Mouse (Mus musculus): ENCODE results near the gene Canx. TPM values are rescaled to one million over a fixed set of nuclear protein-coding genes. Genes with fewer than 3 reads are reported as not detected.

Canx gene
- total RNA-seq, 2 experiments from 2014 or later, result 365 to 415 TPM

DNA sequence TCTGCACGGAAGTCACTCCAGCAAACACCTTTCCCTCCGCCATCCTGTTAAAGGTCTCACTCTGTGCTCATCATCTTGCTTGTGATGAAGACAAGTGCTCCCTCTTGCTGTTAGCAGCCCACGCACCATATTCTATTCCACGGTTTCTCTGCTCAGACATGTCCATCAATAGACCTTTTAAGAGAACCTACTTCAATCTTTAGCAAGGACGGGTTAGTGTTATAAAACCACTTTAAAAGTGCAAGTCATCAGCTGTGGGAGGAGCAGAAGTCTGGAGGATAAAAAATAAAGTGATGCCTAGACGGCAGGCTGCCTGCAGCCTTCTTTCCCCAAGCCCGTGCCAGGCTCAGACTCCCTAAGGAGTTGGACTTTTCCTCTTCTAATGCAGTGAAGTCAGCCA is 68.9 kb downstream of the Canx start:
- Histone ChIP-seq H3K4me3 (no peak overlapping the region), H3K27ac (peak overlapping the region; percentile 74)
- no peak for DNase-seq (ENCODE audit: low spot score in 2 of 2)
- TF ChIP-seq CTCF (conservative IDR thresholded peaks at IDR 0.05), result no peak

DNA sequence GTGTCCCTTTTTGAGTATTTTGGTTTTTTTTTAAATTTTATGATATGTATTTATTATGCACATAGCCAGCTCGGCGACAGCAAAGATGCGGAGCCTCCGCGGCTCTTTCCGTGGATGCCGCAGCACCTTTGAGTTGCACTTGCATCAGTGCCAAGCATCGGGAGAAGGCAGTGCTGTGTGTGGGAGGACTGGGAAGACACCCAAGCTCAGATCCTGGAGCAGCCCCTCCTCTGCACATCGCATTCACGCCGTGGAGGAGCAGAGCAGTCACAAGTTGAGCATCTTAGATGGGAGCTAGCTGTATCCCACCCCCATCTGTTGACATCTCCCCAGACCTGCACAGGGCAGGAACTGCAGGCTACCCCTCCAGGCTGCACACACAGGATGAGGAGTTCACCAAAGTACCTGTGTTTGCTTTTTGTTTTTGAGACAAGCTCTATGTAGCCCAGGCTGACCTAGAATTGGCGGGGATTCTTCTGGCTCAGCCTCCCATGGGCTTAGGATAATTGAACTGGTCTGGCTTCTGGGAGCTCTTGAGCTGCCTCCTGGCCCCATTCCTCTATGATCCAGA is 71.4 kb downstream of the Canx start:
- H3K4me3 ChIP-seq, result no peak overlapping the region; the same call in 1 of the 2 replicates
- DNase-seq (ENCODE audit: low spot score in 2 of 2), result peak; percentile 77 to 88
- no peak for TF ChIP-seq CTCF (conservative IDR thresholded peaks at IDR 0.05)
- H3K27ac ChIP-seq, result peak overlapping the region; percentile 74

DNA sequence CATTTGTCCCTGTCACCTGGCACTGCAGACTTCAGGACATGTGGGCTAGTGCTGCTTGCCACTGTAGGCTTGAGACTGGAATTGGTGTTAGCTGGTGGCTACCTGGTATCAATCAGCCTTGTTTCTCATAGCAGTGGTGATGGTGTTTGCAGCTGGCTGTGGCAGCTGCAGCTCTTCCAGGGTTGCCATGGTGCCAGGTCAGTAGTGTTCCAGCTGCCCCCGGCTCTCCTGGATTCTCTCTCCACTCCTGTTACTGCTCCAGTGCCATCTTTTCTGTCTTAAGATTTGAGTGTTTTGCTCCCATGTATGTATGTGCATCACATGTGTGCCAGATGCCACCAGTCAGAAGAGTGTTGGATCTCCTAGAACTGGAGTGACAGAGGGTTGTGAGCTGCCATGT is 72.1 kb downstream of the Canx start:
- peak overlapping the region; percentile 74; the same call in 1 of the 2 replicates for H3K27ac ChIP-seq
- TF ChIP-seq CTCF (conservative IDR thresholded peaks at IDR 0.05), result no peak
- H3K4me3 ChIP-seq, result no peak overlapping the region
- DNase-seq (ENCODE audit: low spot score in 2 of 2), result no peak

DNA sequence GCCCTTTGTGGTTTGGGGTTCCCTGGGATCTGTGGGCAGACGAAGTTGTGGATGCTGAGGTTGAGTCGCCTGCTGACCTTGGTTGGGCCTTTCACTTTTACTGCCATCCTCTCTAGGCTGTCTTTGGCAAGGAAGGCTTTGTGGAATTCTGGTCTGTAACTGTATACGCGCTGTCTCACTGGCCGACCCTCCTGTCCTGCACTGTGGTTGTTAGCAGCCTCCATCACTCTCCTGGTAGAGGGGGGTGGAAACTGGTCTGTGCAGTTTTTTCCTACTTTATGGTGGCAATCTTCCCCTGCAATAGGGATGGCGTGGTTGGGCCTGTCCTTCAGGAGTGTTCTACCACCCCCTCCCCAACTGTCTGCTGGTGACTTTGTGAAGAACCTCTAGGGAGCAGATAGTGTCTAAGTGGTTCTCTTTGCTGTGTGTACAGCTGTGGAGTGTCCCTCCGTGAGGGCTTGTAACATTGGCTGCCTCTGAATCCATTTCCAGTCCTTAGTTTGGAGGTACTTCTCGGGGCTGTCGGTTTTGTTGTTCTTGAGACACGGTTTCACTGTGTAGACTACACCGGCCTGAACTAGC is 72.7 kb downstream of the Canx start:
- TF ChIP-seq CTCF (conservative IDR thresholded peaks at IDR 0.05), result no peak
- DNase-seq (ENCODE audit: low spot score in 2 of 2), result no peak
- peak overlapping the region; percentile 74; the same call in 1 of the 2 replicates for H3K27ac ChIP-seq
- H3K4me3 ChIP-seq, result no peak overlapping the region

DNA sequence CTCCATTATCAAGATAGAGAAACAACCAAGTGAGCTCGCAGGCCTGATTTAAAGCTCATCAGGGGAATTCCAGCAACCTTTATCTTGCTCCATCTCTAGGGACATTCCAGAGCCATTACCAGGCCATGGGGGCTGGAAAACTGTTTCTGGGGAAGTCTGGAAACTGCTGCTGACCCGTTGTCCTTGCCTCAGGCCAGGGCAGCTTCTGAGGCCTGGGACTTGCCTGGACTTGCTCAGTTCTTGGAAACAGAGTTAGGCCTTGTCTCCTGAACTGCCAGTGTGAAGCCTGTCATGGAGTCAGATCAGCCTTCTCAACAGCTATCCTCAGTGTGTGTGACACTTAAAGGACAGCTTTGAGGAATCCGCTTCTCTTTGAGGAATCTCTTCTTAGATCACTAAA is 73.3 kb downstream of the Canx start:
- DNase-seq (ENCODE audit: low spot score in 2 of 2), result no peak
- no peak for TF ChIP-seq CTCF (conservative IDR thresholded peaks at IDR 0.05)
- Histone ChIP-seq H3K4me3 (no peak overlapping the region), H3K27ac (no peak overlapping the region)

DNA sequence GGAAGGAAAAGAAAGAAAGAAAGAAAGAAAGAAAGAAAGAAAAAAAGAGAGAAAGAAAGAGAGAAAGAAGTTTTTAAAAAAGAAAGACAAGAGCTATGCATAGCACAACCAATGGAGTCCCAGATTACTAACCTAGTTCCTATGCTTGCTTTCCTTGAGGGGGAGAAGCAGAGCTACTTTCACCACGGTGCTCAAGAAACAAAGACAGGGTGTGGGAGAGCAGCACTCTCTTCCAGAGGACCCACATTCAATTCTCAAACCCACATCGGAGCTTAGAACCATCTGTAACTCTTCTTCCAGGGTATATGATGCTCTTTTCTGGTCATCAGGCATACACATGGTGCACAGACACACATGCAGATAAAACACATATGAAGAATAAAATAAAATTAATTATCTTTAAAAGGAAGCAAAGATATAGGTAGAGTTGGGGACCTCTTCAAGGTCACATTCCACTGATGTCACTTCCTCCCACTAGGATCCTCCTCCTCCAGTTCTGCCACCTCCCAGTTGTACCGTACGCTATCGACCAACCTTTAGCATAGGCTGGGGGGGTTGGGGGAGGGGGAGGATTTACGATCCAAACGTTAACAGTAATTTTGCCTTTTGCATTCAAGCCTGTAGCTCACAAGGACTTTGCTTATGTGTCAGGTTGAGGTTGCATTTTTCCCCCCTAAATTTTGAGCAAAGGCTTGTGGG is 76.9 kb downstream of the Canx start:
- no peak for DNase-seq (ENCODE audit: low spot score in 2 of 2)
- no peak overlapping the region for H3K4me3 ChIP-seq
- no peak overlapping the region for H3K27ac ChIP-seq
- TF ChIP-seq CTCF (conservative IDR thresholded peaks at IDR 0.05), result no peak

DNA sequence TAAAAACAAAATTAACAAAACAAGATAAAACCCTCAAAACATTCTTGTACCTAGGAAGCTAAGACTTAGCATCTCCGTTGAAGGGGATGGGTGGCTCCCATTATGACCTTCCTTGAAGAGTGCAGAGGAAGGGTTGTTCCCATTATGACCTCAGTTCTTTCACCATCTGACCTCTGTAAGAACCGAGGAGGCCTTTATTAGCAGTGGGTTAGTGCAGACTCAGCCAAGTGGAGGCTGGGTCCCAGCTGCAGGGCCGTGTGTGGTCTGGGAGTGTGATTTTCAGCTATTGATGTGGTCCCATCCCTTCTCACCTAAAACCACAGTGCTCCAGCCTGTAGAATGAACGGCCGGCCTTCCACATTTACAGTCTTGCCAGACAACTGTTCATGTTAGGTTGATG is 80.2 kb downstream of the Canx start:
- no peak overlapping the region for H3K27ac ChIP-seq
- no peak overlapping the region for H3K4me3 ChIP-seq
- no peak for TF ChIP-seq CTCF (conservative IDR thresholded peaks at IDR 0.05)
- no peak for DNase-seq (ENCODE audit: low spot score in 2 of 2)

Small RNA genes within 50 kb of the gene (microRNA-seq; reads per million reads assigned to microRNA genes)
- 0 reads per million in 2 experiments for gene Mir804

Other genes starting within 250 kb of the Canx start
- gene Tbc1d9b, start 194.3 kb downstream of the Canx start, total RNA-seq (2021), result 100 to 1,000 TPM; 104 to 107 TPM
- gene Mrnip, start 151.2 kb downstream of the Canx start, total RNA-seq (2021), result 10 to 100 TPM; 12.7 to 15.8 TPM
- gene Sqstm1, start 114.8 kb downstream of the Canx start, total RNA-seq (2021), result 100 to 1,000 TPM; 444 to 465 TPM
- 10 to 100 TPM; 91.2 to 93.0 TPM for gene Mgat4b, start 114.8 kb downstream of the Canx start, total RNA-seq (2021)
- gene Ltc4s, start 87.1 kb downstream of the Canx start, total RNA-seq (2021), result 1 to 10 TPM; 6.8 to 9.3 TPM
- gene Maml1, start 33.4 kb downstream of the Canx start, total RNA-seq (2021), result 10 to 100 TPM; 10.1 to 10.8 TPM
- gene Cby3, start 28.8 kb upstream of the Canx start, total RNA-seq (2021), result 1 to 10 TPM in 1 of 2 experiments, not detected in 1; 1.7 TPM
- gene Hnrnph1, start 51.3 kb upstream of the Canx start, total RNA-seq (2021), result 100 to 1,000 TPM; 272 to 300 TPM
- 10 to 100 TPM; 29.2 to 29.6 TPM for gene Rufy1, start 105.5 kb upstream of the Canx start, total RNA-seq (2021)